Mouse (Mus musculus) adrenal gland, postnatal 25 days (tissue): ENCODE results near the gene Adora2b. TPM values are rescaled to one million over a fixed set of nuclear protein-coding genes. Genes with fewer than 3 reads are reported as not detected.
A peak's percentile ranks its signal among the peaks of the same experiment; 100 is the strongest.
"Not testable (repeated sequence)": the region's sequence is repeated elsewhere in the genome, so short reads cannot be mapped to it uniquely, and the experiment has no call there.

Source experiments
- DNase-seq: peaks from one replicate; pipeline ENCODE4 v3.0.0; 2021; ENCODE audit warnings: mixed read lengths
- total RNA-seq: library from RNA; stranded (reverse); gene quantifications from 2 replicates; pipeline ENCODE4 v1.2.3, GENCODE M21; 2021

Adora2b gene
- total RNA-seq, 1 experiment from 2014 or later = 0.76 TPM

DNA sequence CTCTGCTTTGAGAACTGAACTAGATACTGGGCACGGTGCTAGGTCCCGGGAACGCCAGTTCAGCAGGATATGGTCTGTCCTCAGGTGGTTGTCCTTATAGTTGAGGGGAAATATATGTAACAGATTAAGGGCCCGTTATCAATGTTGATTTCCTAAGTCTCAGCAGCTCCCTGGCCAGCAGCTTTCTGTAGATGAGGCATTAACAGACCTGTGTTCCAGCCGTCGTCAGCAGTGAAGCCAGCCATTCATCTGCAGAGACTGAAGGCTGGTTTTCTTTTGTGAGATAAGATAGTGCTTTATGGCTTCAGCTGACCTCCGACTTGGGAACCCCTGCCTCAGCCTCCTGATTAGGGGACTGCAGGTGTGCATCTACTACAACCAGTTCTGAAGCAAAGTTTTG, 15.2 kb downstream of the Adora2b start:
- no peak for DNase-seq

DNA sequence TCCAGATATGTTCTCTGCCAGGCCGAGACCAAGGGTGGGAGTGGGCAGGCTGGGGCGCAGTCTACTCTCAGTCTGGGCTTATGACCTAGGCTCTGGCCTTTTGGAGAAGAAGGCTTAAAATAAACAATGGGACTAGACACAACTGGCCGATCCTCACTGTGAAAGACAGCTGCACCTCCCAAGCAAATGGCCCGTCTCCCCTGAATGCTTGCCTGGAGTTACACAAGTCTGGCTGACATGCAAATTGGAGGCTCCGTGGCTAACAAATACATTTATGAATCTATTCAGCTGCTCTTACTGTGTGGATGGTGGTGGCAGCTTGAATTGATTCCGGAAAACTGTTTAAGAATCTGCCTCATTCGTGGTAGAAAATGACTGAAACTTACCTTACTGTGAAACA, 16.9 kb downstream of the Adora2b start:
- no peak for DNase-seq

DNA sequence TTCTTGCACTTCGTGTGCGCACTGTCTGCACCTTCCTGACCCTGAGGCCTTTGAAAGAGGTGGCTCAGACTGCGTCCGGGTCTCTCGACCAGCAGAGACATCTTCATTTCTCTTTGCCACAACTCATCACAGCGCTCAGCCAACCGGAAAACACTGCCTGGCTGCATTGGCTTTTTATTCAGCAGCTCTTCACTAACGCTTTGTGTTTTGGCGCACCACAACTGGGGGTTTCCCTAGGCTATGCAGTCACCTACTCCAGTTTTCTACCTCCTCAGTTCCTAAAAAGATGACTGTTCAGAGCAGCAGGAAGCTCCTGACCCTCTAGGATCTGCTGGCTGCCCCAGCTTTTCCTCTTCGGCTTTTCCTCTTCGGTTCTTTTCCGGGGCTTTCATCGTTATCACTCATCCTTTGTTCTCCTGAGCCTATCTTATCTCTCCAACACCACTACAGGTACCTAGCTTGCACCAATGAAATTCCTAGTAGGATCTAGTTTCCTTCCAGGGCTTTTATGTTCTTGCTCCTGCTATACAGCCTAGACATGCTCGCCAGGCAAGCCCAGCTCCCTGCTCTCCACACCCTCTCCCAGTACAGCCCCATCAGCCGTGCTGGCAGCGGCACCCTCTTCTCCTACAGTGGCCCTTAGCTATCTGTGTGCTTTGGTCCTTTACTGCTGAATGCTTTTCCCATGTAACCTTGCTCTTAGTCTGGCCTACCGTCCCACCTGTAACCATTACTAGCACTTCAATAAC, 17.9 kb downstream of the Adora2b start:
- no peak for DNase-seq

DNA sequence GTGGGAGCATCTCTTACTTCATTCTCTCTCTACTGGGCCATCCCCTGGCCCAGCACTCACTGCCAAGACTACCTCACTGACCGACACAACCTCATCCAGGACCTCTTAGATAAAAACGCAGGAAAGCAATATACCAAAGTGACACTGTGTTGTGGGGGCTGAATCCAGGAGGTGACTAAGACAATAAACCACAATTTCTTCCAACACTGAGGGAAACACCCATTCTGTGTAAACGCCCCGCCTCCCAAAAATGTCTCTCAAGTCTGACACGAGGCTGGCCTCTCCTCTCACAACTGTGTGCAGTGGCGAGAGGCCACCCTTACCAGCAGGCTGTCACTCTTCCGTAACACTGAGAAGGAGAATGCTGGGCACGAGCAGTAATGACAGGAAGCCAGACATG, 19.6 kb downstream of the Adora2b start:
- no peak for DNase-seq

DNA sequence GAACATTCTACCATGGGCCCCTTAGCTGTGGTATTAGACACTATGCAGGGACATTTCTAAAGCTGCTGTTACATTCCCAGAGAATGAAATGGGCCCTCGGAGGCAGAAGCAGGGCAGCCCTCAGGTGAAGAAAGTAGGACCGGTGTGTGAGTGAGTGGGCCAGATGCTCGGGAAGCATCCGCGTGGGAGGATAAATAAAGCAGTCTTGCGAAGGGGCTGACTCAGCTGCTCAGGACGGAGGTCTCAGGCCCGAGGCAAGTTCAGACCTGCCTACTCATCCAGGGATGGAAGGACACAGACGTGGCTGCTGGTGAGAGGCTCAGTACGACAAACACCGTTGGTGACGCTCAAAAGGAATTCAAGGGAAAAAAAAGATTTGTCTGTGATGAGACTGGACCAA, 20.3 kb downstream of the Adora2b start:
- DNase-seq = no peak

DNA sequence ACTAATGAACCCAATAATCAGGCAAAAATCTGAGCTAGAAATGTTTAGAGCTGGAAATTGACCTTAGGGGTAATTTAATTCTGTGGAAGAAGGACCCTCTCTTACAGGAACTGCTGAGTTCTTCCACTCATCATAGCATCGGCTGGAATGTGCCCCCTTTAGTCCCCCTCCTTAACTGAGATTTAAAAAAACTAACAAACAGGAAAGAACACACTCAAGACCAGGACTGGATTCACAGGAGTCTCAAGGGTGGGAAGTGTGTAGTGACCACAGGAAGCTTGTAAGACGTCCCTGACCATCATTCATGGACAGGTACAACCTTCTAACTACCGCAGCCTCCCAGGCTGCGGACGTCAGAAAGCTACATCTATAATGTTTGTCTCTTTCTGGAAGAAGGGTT, 22.1 kb downstream of the Adora2b start:
- no peak for DNase-seq

DNA sequence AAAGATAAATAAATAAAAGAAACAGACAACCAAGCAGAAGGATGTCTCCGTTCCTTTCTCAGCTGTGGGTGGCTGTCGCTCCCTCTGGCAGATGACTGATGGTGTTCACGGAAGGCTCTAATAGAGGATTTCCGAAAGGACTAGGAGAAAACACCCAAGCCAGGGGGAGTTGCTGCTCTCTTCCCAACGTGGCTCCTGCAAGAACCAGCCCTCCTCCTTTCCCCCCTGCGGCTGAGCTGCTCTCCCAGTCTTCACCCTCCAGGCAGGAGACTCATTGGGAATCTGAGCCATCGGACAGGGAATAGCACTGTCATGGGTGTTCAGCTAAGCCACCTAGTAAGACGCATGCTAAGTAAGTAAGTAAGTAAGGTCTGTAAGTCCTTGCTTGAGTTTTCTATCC, 28.3 kb downstream of the Adora2b start:
- DNase-seq = no peak

DNA sequence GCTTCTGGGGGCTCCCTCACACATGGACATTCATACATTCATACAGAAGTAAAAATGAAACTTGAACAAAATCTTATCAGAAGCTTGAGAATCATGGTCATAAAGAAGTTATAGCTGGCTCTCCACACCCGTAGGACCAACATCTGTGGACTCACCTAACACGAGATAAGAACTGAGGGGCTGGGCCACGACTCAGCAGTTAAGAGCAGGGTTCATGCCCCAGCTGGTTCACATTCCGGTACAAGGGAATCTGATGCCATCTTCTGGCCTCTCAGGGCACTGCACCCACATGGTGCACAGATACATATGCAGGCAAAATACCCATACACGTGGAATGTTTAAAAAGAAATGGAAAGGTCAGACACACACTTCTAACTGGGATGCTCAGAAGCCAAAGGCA, 29.2 kb downstream of the Adora2b start:
- DNase-seq = peak; percentile 61

DNA sequence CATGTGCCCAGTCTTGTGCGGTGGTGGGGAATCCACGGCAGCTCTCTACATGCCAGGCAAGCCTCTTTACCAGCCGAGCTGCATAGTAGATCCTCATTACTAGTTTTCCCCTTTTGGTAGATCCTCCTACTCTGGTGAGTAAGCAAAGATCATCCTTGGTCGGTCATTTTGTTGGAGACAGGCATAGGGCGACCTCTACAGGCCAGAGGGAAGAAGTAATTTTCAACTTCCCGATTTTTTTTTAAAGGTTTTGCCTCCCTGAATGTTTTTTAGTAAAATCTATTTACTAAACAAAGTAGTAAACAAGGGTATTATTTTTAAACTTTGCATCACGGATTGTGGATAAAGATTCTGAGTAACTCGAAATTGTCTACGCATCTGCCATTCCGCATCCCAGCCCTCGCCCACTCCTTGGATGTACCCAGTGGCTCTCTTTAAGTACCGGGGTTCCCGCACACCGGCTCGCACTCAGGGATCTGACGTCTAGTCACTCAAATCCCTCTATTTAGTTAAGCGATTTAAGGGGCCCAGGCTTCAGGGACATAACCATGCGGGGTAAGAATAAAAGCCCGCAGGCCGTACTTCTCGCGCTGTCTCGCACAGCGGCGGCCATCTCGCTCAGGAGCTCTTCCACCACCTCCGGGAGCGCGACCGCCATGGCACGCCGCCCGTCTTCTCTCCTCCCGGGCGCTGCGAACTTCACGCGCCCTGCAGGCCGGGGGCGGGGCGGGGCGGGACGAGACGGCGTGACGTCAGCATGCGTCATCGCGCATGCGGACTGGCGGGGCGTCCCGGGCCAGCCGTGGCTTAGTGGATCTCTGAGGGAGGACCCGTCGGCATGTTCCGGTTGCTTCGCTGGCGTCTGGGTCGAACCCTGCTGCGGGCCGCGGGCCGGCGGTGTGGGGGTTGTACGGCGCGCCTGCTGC, 32.2 kb downstream of the Adora2b start, which contains the start of the genes Zswim7 and Ttc19:
Zswim7 (minus strand) TSS at position 701 of the 926 bp plus-strand sequence.
Ttc19 (plus strand) TSS at position 799 of the 926 bp plus-strand sequence.
- peak; percentile 96 for DNase-seq

DNA sequence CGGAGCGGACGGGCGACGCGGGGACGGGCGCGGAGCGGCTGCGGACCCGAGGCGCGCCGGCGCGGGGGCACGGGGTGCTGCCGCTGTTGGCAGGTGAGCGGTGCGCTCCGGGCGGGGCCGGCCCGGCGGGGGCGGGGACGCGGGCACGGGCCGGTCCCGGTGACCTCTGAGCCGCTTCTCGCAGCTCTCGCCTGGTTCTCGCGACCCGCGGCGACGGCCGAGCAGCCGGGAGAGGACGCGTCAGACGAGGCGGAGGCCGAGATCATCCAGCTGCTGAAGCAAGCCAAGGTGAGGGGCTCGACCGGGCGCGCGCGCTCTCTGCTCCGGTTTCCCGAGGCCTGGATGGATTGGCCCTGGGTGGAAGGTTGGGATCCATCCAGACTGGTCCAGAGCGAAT, 32.8 kb downstream of the Adora2b start:
- peak; percentile 72 for DNase-seq

DNA sequence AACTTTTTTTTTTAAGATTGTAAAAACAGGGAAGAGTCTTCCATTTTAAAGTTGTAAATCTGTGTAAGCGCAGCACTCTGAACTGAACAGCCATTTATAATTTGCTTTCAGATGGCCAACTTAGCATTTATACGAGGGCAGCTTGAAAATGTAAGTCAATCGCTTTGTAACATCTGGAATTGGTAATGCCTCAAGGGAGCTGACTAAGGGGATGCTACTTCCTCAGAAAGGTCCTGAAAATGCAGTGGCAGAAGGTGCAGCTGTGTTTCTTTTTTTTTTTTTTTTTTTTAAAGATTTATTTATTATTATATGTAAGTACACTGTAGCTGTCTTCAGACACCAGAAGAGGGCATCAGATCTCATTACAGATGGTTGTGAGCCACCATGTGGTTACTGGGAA, 35.2 kb downstream of the Adora2b start:
- DNase-seq = not testable (repeated sequence)

DNA sequence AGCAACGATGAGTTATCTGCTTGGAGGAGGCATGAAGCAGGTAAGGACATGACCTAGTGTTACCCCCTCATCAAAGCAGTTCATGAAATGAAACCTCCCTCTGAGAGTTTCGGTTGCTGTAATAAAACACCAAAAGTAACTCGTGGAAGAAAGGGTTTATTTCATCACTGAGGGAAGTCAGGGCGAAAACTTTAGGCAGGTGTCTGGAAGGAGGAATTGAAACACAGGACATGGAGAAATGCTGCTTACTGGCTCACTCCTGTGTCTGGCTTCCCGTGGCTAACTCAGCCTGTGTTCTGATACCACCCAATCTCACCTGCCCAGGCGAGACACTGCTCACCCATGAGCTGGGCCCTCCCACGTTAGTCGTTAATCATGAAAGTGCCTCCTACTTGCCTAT, 36.2 kb downstream of the Adora2b start:
- no peak for DNase-seq

DNA sequence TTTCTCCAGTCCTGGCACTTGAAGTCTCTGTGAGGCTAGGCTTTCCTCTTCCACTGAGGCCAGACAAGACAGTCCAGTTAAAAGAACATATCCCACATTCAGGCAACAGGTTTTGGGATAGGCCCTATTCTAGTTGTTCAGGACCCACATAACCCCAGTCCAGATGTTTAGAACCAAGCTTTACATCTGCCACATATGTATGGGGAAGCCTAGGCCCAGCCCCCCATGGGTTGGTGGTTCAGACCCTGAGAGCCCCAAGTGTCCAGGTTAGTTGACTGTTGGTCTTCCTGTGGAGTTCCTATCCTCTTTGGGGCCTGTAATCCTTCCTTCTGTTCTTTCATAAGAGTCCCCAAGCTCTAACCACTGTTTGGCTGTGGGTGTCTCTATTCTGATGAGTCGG, 38.9 kb downstream of the Adora2b start:
- no peak for DNase-seq

DNA sequence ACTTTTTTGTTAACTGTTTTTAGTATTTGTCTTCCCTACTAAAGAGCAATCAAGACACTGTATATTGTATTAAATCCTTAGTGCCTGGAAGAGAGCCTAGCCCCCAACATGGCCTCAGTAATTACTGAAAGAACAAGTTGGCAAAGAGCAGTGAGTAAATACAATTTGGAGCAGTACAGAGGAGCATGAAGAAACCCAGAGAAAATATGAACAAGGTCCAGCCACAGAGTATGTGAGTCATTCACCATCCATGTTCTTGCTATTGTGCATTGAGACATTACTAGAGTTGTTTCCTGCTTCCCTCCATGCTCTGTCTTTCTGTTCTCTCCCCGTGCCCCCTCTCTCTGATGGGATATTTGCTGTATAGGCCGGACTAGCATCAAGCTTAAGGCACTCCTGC, 45.3 kb downstream of the Adora2b start:
- no peak for DNase-seq

DNA sequence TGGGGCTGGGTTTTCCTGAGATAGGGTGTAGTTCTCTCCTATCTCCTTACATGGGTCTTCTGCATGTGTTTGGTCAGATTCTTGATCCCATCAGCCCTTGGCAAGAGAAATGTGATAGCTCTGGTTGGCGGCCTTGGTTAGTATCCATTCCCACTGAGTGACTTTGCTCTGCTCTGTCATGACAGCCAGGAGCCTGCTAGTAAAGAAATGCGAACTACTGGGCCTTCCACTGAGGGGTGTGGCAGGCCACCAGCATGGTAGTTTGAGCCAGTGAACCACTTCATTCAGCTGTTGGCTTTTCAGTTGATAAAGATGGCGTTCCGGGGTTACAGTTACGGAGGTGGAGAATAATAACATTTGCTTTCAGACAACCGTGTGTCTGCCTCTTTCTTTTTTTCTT, 50.1 kb downstream of the Adora2b start:
- no peak for DNase-seq

DNA sequence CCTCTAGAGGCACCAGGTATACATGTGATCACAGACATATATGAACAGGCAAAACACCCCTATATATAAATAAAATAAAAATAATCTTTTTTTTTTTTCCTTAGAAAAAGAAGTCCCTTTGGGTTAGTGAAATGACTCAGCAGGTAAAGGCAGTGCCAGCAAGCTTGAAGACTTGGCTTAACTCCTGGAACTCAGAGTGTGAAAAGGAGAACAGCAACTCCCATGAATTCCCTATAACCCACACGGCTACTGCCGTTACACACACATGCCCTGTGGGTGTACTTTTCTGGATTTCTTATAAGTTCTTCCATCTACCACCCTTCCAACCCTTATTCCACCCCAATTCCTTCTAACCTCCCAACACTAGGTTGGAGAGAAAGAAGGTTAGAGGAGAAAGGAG, 57.1 kb downstream of the Adora2b start:
- DNase-seq = no peak

DNA sequence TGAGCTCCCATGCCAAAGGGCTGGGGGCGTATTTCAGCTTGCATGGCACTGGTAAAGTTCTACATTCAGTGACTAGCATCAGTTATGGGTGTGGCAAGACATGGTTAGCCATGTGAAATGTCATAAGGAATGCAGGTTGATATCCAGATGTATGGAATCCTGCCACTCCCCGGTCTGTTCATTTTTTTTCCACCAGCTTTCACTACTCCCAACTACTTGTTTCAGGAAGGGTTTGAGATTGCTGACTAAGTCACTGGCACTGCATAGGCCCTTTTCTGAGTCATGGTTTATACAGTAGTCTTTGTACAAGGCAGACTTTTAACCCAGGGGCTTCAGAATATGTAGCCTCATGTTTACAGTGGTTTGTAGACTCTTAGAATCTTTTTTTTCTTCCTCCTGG, 60.5 kb downstream of the Adora2b start:
- DNase-seq = no peak

DNA sequence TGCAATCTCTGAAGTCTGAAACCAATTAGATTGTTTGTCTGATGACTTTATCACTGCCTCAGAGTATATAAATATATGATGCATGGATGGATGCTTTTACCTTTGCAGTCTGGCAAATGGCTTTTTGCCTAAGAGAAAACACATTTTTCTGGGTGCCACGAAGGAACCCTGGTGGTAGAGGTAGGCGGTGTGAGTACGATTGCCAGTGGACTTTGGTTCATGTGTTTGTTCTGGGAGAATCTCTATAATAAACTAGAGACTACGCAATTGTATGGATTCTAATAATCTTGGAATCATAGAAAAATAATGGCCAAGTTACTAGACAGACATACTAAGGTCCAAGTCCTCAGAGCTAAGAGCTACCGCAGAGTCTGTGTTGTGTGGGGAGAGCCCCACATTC, 66.2 kb downstream of the Adora2b start:
- DNase-seq = no peak

Other genes starting within 250 kb of the Adora2b start
- 20.2 and 22.1 TPM in 2 replicates for gene Zswim7, start 32.4 kb downstream of the Adora2b start, total RNA-seq
- gene Ttc19, start 32.5 kb downstream of the Adora2b start, total RNA-seq = 36.2 and 43.9 TPM in 2 replicates
- 7.9 and 12.0 TPM in 2 replicates for gene Pigl, start 209.5 kb downstream of the Adora2b start, total RNA-seq
- 241 and 268 TPM in 2 replicates for gene Ncor1, start 209.6 kb downstream of the Adora2b start, total RNA-seq